Mouse (Mus musculus) myocyte (in vitro differentiated cells): ENCODE measurements around the gene Ttc12. TPM values are rescaled to one million over a fixed set of nuclear protein-coding genes. Genes with fewer than 3 reads are reported as not detected.

Experiments
- H3K27me3 ChIP-seq: one replicate; pipeline ENCODE4 v1.6.1; 2011; ENCODE audit not compliant: control insufficient read depth, insufficient read depth, insufficient read length
- H3K36me3 ChIP-seq: one replicate; pipeline ENCODE4 v1.6.1; 2011; ENCODE audit not compliant: control insufficient read depth, insufficient read depth
- H3K4me2 ChIP-seq: one replicate; pipeline ENCODE4 v1.6.1; 2011; ENCODE audit warnings: low read depth, control low read depth
- H3K4me3 ChIP-seq: one replicate; pipeline ENCODE4 v1.5.1; 2011; ENCODE audit warnings: mild to moderate bottlenecking, control low read depth, moderate library complexity
- H3K79me2 ChIP-seq: one replicate; pipeline ENCODE4 v1.6.1; 2011; ENCODE audit not compliant: control insufficient read depth, insufficient read depth
- H3ac ChIP-seq: one replicate; pipeline ENCODE4 v1.6.1; 2011; ENCODE audit not compliant: control insufficient read depth, insufficient read length
- CEBPB ChIP-seq: IDR thresholded peaks from 2 replicates; pipeline ENCODE4 v1.6.1; 2011; ENCODE audit warnings: mild to moderate bottlenecking, moderate library complexity; ENCODE audit not compliant: poor library complexity, insufficient read depth, severe bottlenecking
- E2F4 ChIP-seq: IDR thresholded peaks from one replicate; pipeline ENCODE4 v1.6.1; 2011; ENCODE audit warnings: mild to moderate bottlenecking, control low read depth, moderate library complexity; ENCODE audit not compliant: insufficient read depth
- MAX ChIP-seq: IDR thresholded peaks from one replicate; pipeline ENCODE4 v1.6.1; 2011; ENCODE audit warnings: low read depth, mild to moderate bottlenecking, control low read depth
- MYOD1 ChIP-seq, 3 experiments: IDR thresholded peaks; one replicate each; pipeline ENCODE4 v1.6.1; 2011; ENCODE audit warnings: control low read depth in 2 of 3, low read depth in 2 of 3, mild to moderate bottlenecking in 2 of 3, moderate library complexity in 1 of 3; ENCODE audit not compliant: insufficient read length in 2 of 3, control insufficient read depth in 1 of 3
- MYOG ChIP-seq, 3 experiments: IDR thresholded peaks; one replicate each; pipeline ENCODE4 v1.6.1; 2011; ENCODE audit warnings: control low read depth in 2 of 3, low read depth in 2 of 3, mild to moderate bottlenecking in 2 of 3; ENCODE audit not compliant: insufficient read length in 2 of 3, control insufficient read depth in 1 of 3, insufficient read depth in 1 of 3
- POLR2A ChIP-seq: IDR thresholded peaks from one replicate; pipeline ENCODE4 v1.6.1; 2011; ENCODE audit warnings: low read depth, mild to moderate bottlenecking, control low read depth, moderate library complexity; ENCODE audit not compliant: insufficient read length
- POLR2AphosphoS2 ChIP-seq: IDR thresholded peaks from one replicate; pipeline ENCODE4 v1.6.1; 2011; ENCODE audit warnings: low read depth, control low read depth; ENCODE audit not compliant: insufficient read length
- REST ChIP-seq: IDR thresholded peaks from one replicate; pipeline ENCODE4 v1.6.1; 2011; ENCODE audit warnings: mild to moderate bottlenecking, control low read depth, moderate library complexity; ENCODE audit not compliant: insufficient read depth, insufficient read length
- SRF ChIP-seq: IDR thresholded peaks from one replicate; pipeline ENCODE4 v1.6.1; 2011; ENCODE audit warnings: low read depth; ENCODE audit not compliant: control insufficient read depth, insufficient read length
- TCF12 ChIP-seq: IDR thresholded peaks from one replicate; pipeline ENCODE4 v1.6.1; 2011; ENCODE audit warnings: mild to moderate bottlenecking, control low read depth; ENCODE audit not compliant: poor library complexity, insufficient read depth, severe bottlenecking
- TCF3 ChIP-seq: IDR thresholded peaks from one replicate; pipeline ENCODE4 v1.6.1; 2011; ENCODE audit warnings: low read depth, control low read depth; ENCODE audit not compliant: insufficient read length
- USF1 ChIP-seq: IDR thresholded peaks from one replicate; pipeline ENCODE4 v1.6.1; 2011; ENCODE audit warnings: low read depth, mild to moderate bottlenecking, control low read depth, moderate library complexity
- polyA plus RNA-seq: library from polyadenylated mRNA; unstranded; fragments of >200 nt; fragmentation: generic; extraction: Trizol; gene quantifications from one replicate; pipeline ENCODE4 v1.2.1, GENCODE M21; 2012; ENCODE audit warnings: missing spikeins

Ttc12 gene
- polyA plus RNA-seq, 1 experiment: 4.1 TPM

DNA sequence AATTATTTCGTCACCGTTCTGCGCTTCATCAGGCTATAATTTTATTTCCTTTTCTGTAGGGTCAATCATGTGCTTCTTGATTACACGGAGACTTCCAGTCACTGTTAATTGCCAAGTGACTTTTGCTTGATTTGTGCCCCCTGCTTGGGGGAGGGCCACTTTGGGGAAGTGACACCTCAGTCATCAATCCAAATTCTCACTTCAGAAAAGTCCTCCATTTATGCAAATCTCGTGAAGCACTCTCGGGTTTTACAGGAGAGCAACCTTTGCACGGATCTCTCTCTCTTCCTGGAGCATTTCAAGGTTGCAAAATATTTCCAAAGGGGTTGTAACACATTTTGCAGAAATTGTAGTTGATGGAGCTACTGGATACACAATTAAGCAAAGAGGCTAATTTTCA lies 45.2 kb upstream of the Ttc12 start:
- H3K4me3 ChIP-seq: no peak overlapping the region
- H3K36me3 ChIP-seq: peaks cover 56% of the 10 kb centered on the region
- no peak overlapping the region for H3K4me2 ChIP-seq
- no peak for TF ChIP-seq SRF
- no peak for TF ChIP-seq MYOD1 (IDR thresholded peaks at IDR 0.05; ENCODE audit: control insufficient read depth in 1 of 3, insufficient read length in 2 of 3, low read depth in 2 of 3)
- no peak for TF ChIP-seq TCF3
- no peak for TF ChIP-seq POLR2AphosphoS2
- no peak for TF ChIP-seq POLR2A
- no peak for TF ChIP-seq CEBPB
- TF ChIP-seq TCF12: no peak
- no peak for TF ChIP-seq USF1
- TF ChIP-seq E2F4: no peak
- TF ChIP-seq MYOG (IDR thresholded peaks at IDR 0.05; ENCODE audit: control insufficient read depth in 1 of 3, insufficient read depth in 1 of 3, insufficient read length in 2 of 3, low read depth in 2 of 3): no peak
- TF ChIP-seq MAX: no peak
- TF ChIP-seq REST: no peak
- H3ac ChIP-seq: no peak overlapping the region
- no peaks in the 10 kb centered on the region for H3K79me2 ChIP-seq
- no peaks in the 10 kb centered on the region for H3K27me3 ChIP-seq

DNA sequence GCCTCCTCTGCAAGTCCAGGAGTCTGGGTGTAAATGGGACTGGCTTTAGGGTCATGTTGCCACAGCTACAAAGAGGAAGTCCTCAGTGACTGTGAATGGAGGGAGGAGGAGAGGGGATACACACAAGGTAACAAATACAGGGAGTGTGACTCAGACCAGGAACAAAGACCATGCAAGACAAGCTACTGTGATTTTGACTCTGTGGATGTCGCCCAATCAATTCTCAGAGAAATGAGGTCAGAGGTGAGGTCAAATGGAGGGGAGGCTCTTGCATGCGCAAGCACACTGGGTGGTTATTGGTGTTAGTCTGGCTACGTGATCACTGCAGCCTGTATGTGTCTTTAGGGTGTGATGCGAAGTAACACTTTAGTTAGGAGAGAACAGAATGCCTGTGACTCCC lies 44.7 kb upstream of the Ttc12 start:
- Histone ChIP-seq H3ac (no peak overlapping the region), H3K4me2 (no peak overlapping the region), H3K79me2 (no peaks in the 10 kb centered on the region), H3K36me3 (peaks cover 56% of the 10 kb centered on the region), H3K27me3 (no peaks in the 10 kb centered on the region), H3K4me3 (no peak overlapping the region)
- TF ChIP-seq USF1: no peak
- no peak for TF ChIP-seq E2F4
- TF ChIP-seq SRF: no peak
- no peak for TF ChIP-seq MAX
- TF ChIP-seq POLR2AphosphoS2: no peak
- TF ChIP-seq CEBPB: no peak
- TF ChIP-seq REST: no peak
- no peak for TF ChIP-seq MYOG (IDR thresholded peaks at IDR 0.05; ENCODE audit: control insufficient read depth in 1 of 3, insufficient read depth in 1 of 3, insufficient read length in 2 of 3, low read depth in 2 of 3)
- no peak for TF ChIP-seq TCF3
- TF ChIP-seq TCF12: no peak
- TF ChIP-seq POLR2A: no peak
- no peak for TF ChIP-seq MYOD1 (IDR thresholded peaks at IDR 0.05; ENCODE audit: control insufficient read depth in 1 of 3, insufficient read length in 2 of 3, low read depth in 2 of 3)

DNA sequence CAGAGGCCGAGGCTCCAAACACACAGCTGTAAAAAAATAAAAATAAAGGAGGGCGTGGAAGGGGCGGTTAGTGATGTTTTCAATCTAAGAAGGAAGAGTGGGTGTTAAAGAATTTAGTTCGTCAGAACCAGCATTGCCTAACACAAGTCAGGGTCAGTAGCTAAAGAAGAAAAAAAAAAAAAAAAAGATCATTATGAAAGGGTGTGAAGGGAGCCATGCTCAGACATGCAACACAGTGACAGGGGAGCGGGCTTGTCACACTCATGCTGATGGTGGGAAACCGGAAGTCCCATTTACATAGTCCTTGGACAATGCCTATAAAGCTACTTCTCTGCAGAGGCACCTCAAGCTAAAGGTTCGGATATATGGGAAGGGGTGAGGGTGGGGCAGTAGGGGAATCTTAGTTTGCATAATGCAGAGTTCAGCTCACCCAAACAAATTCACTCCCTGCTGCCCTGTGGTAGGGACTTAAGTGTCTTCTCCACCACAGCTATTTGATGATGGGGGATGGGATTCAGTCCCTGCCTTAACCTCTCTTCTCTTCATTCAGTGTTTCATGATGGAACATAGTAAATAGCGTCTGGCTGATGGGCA lies 43.4 kb upstream of the Ttc12 start:
- no peak overlapping the region for H3K4me2 ChIP-seq
- no peaks in the 10 kb centered on the region for H3K27me3 ChIP-seq
- H3ac ChIP-seq: no peak overlapping the region
- H3K4me3 ChIP-seq: no peak overlapping the region
- H3K79me2 ChIP-seq: no peaks in the 10 kb centered on the region
- H3K36me3 ChIP-seq: peaks cover 57% of the 10 kb centered on the region
- TF ChIP-seq TCF12: no peak
- no peak for TF ChIP-seq REST
- no peak for TF ChIP-seq POLR2A
- TF ChIP-seq TCF3: no peak
- no peak for TF ChIP-seq MYOG (IDR thresholded peaks at IDR 0.05; ENCODE audit: control insufficient read depth in 1 of 3, insufficient read depth in 1 of 3, insufficient read length in 2 of 3, low read depth in 2 of 3)
- TF ChIP-seq USF1: no peak
- TF ChIP-seq CEBPB: no peak
- no peak for TF ChIP-seq E2F4
- TF ChIP-seq SRF: no peak
- TF ChIP-seq MAX: no peak
- no peak for TF ChIP-seq MYOD1 (IDR thresholded peaks at IDR 0.05; ENCODE audit: control insufficient read depth in 1 of 3, insufficient read length in 2 of 3, low read depth in 2 of 3)
- TF ChIP-seq POLR2AphosphoS2: no peak

DNA sequence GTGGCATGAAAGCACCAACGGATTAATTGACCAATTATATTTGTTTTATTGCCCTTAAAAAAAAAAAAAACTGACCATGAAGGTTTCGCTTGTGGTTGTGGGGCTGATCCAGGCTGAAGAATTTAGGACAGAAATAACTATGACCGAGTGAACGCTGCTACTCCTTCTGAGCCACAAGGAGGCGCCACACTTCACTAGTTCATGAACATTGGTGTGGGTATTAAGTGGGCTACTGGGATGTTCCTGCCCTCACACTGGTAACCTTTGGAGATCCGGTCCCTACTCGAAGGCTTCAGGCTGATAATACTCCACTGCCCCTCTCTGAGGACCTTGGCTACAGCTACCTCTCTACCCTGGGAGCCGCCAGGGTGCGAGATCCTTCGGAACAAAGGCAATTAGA lies 42.9 kb upstream of the Ttc12 start:
- no peak for TF ChIP-seq CEBPB
- peak; percentile 8 for TF ChIP-seq POLR2AphosphoS2

DNA sequence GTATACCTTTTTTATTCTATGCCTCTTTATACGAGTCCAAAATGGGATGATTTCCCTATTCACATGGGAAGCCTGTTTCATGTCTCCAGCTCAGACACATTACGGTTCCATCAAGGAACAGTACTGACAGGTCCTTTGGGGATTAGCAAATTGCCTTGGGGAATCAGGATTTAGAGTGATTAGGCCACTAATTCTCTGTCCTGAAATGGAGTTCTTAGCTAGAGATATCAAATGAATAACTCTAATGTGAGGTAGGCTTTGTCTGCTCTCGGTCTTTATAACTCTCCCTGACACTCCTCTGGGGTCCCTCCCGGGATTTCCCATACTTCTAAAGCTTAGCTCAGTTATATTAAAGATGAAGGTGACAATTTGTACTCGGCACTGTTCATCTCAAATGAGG lies 42.0 kb upstream of the Ttc12 start:
- Histone ChIP-seq H3K79me2 (no peaks in the 10 kb centered on the region), H3ac (no peak overlapping the region), H3K4me3 (no peak overlapping the region), H3K27me3 (no peaks in the 10 kb centered on the region), H3K4me2 (no peak overlapping the region), H3K36me3 (peaks cover 61% of the 10 kb centered on the region)
- no peak for TF ChIP-seq USF1
- TF ChIP-seq CEBPB: no peak
- TF ChIP-seq MYOG (IDR thresholded peaks at IDR 0.05; ENCODE audit: control insufficient read depth in 1 of 3, insufficient read depth in 1 of 3, insufficient read length in 2 of 3, low read depth in 2 of 3): no peak
- TF ChIP-seq SRF: no peak
- TF ChIP-seq MAX: no peak
- TF ChIP-seq MYOD1 (IDR thresholded peaks at IDR 0.05; ENCODE audit: control insufficient read depth in 1 of 3, insufficient read length in 2 of 3, low read depth in 2 of 3): no peak
- no peak for TF ChIP-seq TCF12
- TF ChIP-seq POLR2A: no peak
- TF ChIP-seq E2F4: no peak
- TF ChIP-seq TCF3: no peak
- no peak for TF ChIP-seq POLR2AphosphoS2
- no peak for TF ChIP-seq REST

More for the DNA sequence above, 42.9 kb upstream of the Ttc12 start:
- H3K79me2 ChIP-seq: no peaks in the 10 kb centered on the region
- no peak overlapping the region for H3K4me3 ChIP-seq
- no peak overlapping the region for H3ac ChIP-seq
- no peaks in the 10 kb centered on the region for H3K27me3 ChIP-seq
- peaks cover 62% of the 10 kb centered on the region for H3K36me3 ChIP-seq
- no peak overlapping the region for H3K4me2 ChIP-seq
